Mouse (Mus musculus) limb, embryonic 15.5 days (tissue): Measurements from ENCODE around the gene Olfr547. TPM values are rescaled to one million over a fixed set of nuclear protein-coding genes. Genes with fewer than 3 reads are reported as not detected.

Source experiments
- ATAC-seq: fragments of 200-750 bp; cut with Nextera tagmentation; 2 replicates; pipeline ENCODE4 v1.8.0; 2017; ENCODE audit warnings: low read depth, moderate TSS enrichment; ENCODE audit not compliant: insufficient number of reproducible peaks, low FRiP score, low TSS enrichment
- H3K27ac ChIP-seq: fragments of 300-500 bp; sonication (generic); 2 replicates; pipeline ENCODE4 v1.5.1; 2015; ENCODE audit warnings: moderate library complexity, mild to moderate bottlenecking, inconsistent platforms
- H3K27me3 ChIP-seq: fragments of 300-500 bp; sonication (generic); 2 replicates; pipeline ENCODE4 v1.6.1; 2015; ENCODE audit warnings: inconsistent platforms
- H3K36me3 ChIP-seq: fragments of 300-500 bp; sonication (generic); 2 replicates; pipeline ENCODE4 v1.6.1; 2015; ENCODE audit warnings: inconsistent platforms
- H3K4me1 ChIP-seq: fragments of 300-500 bp; sonication (generic); 2 replicates; pipeline ENCODE4 v1.6.1; 2015; ENCODE audit warnings: inconsistent platforms
- H3K4me2 ChIP-seq: fragments of 300-500 bp; sonication (generic); 2 replicates; pipeline ENCODE4 v1.6.1; 2015; ENCODE audit warnings: mild to moderate bottlenecking, inconsistent platforms
- H3K4me3 ChIP-seq: fragments of 300-500 bp; sonication (generic); 2 replicates; pipeline ENCODE4 v1.5.1; 2015; ENCODE audit warnings: mild to moderate bottlenecking, inconsistent platforms
- H3K9ac ChIP-seq: fragments of 300-500 bp; sonication (generic); 2 replicates; pipeline ENCODE4 v1.6.1; 2015; ENCODE audit warnings: inconsistent platforms
- H3K9me3 ChIP-seq: fragments of 300-500 bp; sonication (generic); 2 replicates; pipeline ENCODE4 v1.6.1; 2016; ENCODE audit warnings: inconsistent platforms
- WGBS: fragments of 180-500 bp; shearing (Covaris S2); methylation state at CpG from one replicate; pipeline ENCODE4 v1.1.7; 2015; 5-methylcytosine and 5-hydroxymethylcytosine counted together
- polyA plus RNA-seq: library from polyadenylated mRNA; unstranded; fragments of >200 nt; fragmentation: Nextera tagmentation; extraction: Ambion mirVana; gene quantifications from 2 replicates; pipeline ENCODE4 v1.2.1, GENCODE M21; 2015

Olfr547 gene
- polyA plus RNA-seq, 1 experiment from 2014 or later, result not detected

GRCm38 (mm10) chr7:102571142-102571541 is 36.6 kb downstream of the Olfr547 start, which contains the start of gene Olfr550:
Gene Olfr550 (plus strand): TSS chr7:102571442.
- H3K9ac ChIP-seq, result no peak within 1 kb of the TSS
- no peak within 1 kb of the TSS for H3K4me2 ChIP-seq
- no peaks in the 10 kb centered on the region for H3K4me1 ChIP-seq
- no peak within 1 kb of the TSS for H3K4me3 ChIP-seq
- no peaks in the 10 kb centered on the region for H3K36me3 ChIP-seq
- H3K27me3 ChIP-seq, result no peaks in the 10 kb centered on the region
- no peak within 1 kb of the TSS for H3K27ac ChIP-seq
- WGBS, result 86% methylated on average over 8 of the region's 8 CpGs
- no peak for ATAC-seq
- H3K9me3 ChIP-seq, result no peaks in the 10 kb centered on the region

- Histone ChIP-seq H3K36me3 (no peaks in the 10 kb centered on the region), H3K4me1 (no peaks in the 10 kb centered on the region), H3K9me3 (no peaks in the 10 kb centered on the region), H3K27me3 (no peaks in the 10 kb centered on the region), H3K27ac (no peak overlapping the region), H3K9ac (no peak overlapping the region), H3K4me3 (no peak overlapping the region), H3K4me2 (no peak overlapping the region)
- WGBS, result 84% methylated on average over 3 of the region's 3 CpGs
- no peak for ATAC-seq
Measured at GRCm38 (mm10) chr7:102573174-102573830, 38.8 kb downstream of the Olfr547 start.

- Histone ChIP-seq H3K27ac (no peak overlapping the region), H3K9me3 (no peaks in the 10 kb centered on the region), H3K36me3 (no peaks in the 10 kb centered on the region), H3K4me1 (no peaks in the 10 kb centered on the region), H3K27me3 (no peaks in the 10 kb centered on the region), H3K4me2 (no peak overlapping the region), H3K4me3 (no peak overlapping the region), H3K9ac (no peak overlapping the region)
- 69% methylated on average over 6 of the region's 6 CpGs for WGBS
- ATAC-seq, result no peak
Measured at GRCm38 (mm10) chr7:102575998-102576397, 41.4 kb downstream of the Olfr547 start.

Other genes with a start within 250 kb of the Olfr547 start
- 120 and 122 TPM in 2 replicates for gene Rrm1, start 93.1 kb upstream of the Olfr547 start, polyA plus RNA-seq
- 0.24 TPM in 1 of 2 replicates, not detected in the other for gene Olfr543, start 53.1 kb upstream of the Olfr547 start, polyA plus RNA-seq
- 0.09 TPM in 2 replicates for gene Olfr544, start 46.4 kb upstream of the Olfr547 start, polyA plus RNA-seq
- gene Olfr545, start 35.2 kb upstream of the Olfr547 start, polyA plus RNA-seq, result 0.06 and 0.10 TPM in 2 replicates
- gene Olfr548-ps1, start 6.1 kb downstream of the Olfr547 start, polyA plus RNA-seq, result not detected in 2 replicates
- gene Olfr549, start 15.1 kb downstream of the Olfr547 start, polyA plus RNA-seq, result not detected in 2 replicates
- 0.49 and 0.97 TPM in 2 replicates for gene Trim21, start 30.7 kb downstream of the Olfr547 start, polyA plus RNA-seq
- gene Olfr550, start 36.7 kb downstream of the Olfr547 start, polyA plus RNA-seq, result 0.05 TPM in 1 of 2 replicates, not detected in the other
- gene Olfr551, start 57.1 kb downstream of the Olfr547 start, polyA plus RNA-seq, result not detected in 2 replicates
- gene Olfr552, start 63.0 kb downstream of the Olfr547 start, polyA plus RNA-seq, result not detected in 2 replicates
- not detected in 2 replicates for gene Olfr553, start 83.5 kb downstream of the Olfr547 start, polyA plus RNA-seq
- not detected in 2 replicates for gene Olfr554, start 103.7 kb downstream of the Olfr547 start, polyA plus RNA-seq
- gene Olfr555, start 124.1 kb downstream of the Olfr547 start, polyA plus RNA-seq, result not detected in 2 replicates
- not detected in 2 replicates for gene Olfr556, start 130.2 kb downstream of the Olfr547 start, polyA plus RNA-seq
- 13.6 and 14.3 TPM in 2 replicates for gene Trim68, start 152.6 kb downstream of the Olfr547 start, polyA plus RNA-seq
- gene Olfr557, start 161.2 kb downstream of the Olfr547 start, polyA plus RNA-seq, result not detected in 2 replicates
- gene Olfr558, start 167.5 kb downstream of the Olfr547 start, polyA plus RNA-seq, result 1.1 and 1.8 TPM in 2 replicates
- gene Olfr33, start 184.3 kb downstream of the Olfr547 start, polyA plus RNA-seq, result not detected in 2 replicates
- gene Olfr559, start 192.7 kb downstream of the Olfr547 start, polyA plus RNA-seq, result not detected in 2 replicates
- not detected in 2 replicates for gene Olfr560, start 224.6 kb downstream of the Olfr547 start, polyA plus RNA-seq
- gene Olfr78, start 224.7 kb downstream of the Olfr547 start, polyA plus RNA-seq, result 0.22 and 0.34 TPM in 2 replicates
- gene Olfr561, start 236.5 kb downstream of the Olfr547 start, polyA plus RNA-seq, result not detected in 2 replicates